Mouse (Mus musculus) cortical plate, adult 2 months (tissue): ENCODE measurements around the gene Slc35a2. TPM values are rescaled to one million over a fixed set of nuclear protein-coding genes. Genes with fewer than 3 reads are reported as not detected.

Experiments used
- H3K27ac ChIP-seq: fragments of 200-500 bp; 2 replicates; pipeline ENCODE4 v1.5.1; 2012; ENCODE audit warnings: low read length, control low read depth, inconsistent platforms; ENCODE audit not compliant: insufficient read depth
- H3K4me1 ChIP-seq: fragments of 200-500 bp; 2 replicates; pipeline ENCODE4 v1.6.1; 2011; ENCODE audit warnings: low read length; ENCODE audit not compliant: control insufficient read depth, insufficient read depth
- H3K4me3 ChIP-seq: fragments of 200-500 bp; 2 replicates; pipeline ENCODE4 v1.5.1; 2011; ENCODE audit warnings: mild to moderate bottlenecking, low read length, control low read depth; ENCODE audit not compliant: insufficient read depth
- CTCF ChIP-seq: fragments of 200-500 bp; IDR thresholded peaks from 2 replicates; pipeline ENCODE4 v1.5.1; 2011; ENCODE audit warnings: mild to moderate bottlenecking, control low read depth, low read length; ENCODE audit not compliant: insufficient read depth; ENCODE audit errors: extremely low read depth
- POLR2A ChIP-seq: fragments of 200-500 bp; IDR thresholded peaks from 2 replicates; pipeline ENCODE4 v1.6.1; 2011; ENCODE audit warnings: mild to moderate bottlenecking, low read length, control low read depth; ENCODE audit not compliant: insufficient read depth; ENCODE audit errors: extremely low read depth
- polyA plus RNA-seq: library from polyadenylated mRNA; depleted of rRNA; stranded (reverse); fragments of >200 nt; gene quantifications from 2 replicates; pipeline ENCODE4 v1.2.3, GENCODE M21; 2012; rRNA removed

The Slc35a2 gene
- 50.2 and 52.7 TPM in 2 replicates for polyA plus RNA-seq

GRCm38 (mm10) chrX:7883841-7884567 is at the start of gene Slc35a2:
Gene Slc35a2 (plus strand): TSS chrX:7884028.
- Histone ChIP-seq H3K4me1 (no peaks in the 10 kb centered on the region), H3K27ac (peak within 1 kb of the TSS; percentile 87), H3K4me3 (peak within 1 kb of the TSS; percentile 90)
- TF ChIP-seq POLR2A, result peak; percentile 47
- TF ChIP-seq CTCF, result no peak

DNA sequence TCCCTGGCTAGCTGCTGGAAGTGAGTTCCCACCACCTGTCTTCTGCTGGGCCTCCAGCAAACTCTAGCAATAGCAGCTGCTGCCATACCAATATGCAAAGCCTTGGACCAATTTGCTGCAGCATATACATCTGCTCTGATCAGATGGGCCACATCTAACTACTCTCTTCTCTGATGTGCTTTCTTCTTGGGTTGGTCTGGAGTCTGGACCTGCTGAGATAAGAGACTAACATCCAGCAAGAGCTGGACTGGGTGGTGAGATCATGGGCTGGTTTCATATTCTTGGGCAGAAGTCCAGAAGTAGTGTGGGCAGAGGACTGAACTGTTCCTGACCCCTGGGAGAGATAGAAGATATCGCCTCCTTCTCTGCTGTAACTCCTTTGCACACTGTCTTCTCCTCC is 46.7 kb upstream of the Slc35a2 start:
- H3K4me3 ChIP-seq, result no peak overlapping the region
- no peak for TF ChIP-seq CTCF
- TF ChIP-seq POLR2A, result no peak
- no peak overlapping the region for H3K27ac ChIP-seq
- no peaks in the 10 kb centered on the region for H3K4me1 ChIP-seq

DNA sequence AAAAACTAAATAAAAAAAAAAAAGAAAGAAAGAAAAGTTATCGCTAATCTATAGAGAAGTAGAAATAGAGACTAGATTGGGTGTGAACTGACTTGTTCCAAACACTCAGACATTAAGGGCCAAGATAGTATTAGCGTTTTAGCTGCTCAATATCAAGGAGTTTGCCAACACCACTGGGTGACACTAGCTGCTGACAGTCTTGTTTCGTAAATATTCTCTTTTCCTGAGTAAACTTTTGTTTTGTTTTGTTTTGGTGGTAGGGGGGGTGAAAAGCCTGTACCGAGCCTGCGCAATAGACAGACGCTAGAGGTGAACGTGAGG is 43.0 kb upstream of the Slc35a2 start:
- Histone ChIP-seq H3K4me3 (no peak overlapping the region; the same call in 1 of the 2 replicates), H3K4me1 (peaks cover 2% of the 10 kb centered on the region; the same call in 1 of the 2 replicates), H3K27ac (no peak overlapping the region)
- no peak for TF ChIP-seq POLR2A
- TF ChIP-seq CTCF, result no peak

DNA sequence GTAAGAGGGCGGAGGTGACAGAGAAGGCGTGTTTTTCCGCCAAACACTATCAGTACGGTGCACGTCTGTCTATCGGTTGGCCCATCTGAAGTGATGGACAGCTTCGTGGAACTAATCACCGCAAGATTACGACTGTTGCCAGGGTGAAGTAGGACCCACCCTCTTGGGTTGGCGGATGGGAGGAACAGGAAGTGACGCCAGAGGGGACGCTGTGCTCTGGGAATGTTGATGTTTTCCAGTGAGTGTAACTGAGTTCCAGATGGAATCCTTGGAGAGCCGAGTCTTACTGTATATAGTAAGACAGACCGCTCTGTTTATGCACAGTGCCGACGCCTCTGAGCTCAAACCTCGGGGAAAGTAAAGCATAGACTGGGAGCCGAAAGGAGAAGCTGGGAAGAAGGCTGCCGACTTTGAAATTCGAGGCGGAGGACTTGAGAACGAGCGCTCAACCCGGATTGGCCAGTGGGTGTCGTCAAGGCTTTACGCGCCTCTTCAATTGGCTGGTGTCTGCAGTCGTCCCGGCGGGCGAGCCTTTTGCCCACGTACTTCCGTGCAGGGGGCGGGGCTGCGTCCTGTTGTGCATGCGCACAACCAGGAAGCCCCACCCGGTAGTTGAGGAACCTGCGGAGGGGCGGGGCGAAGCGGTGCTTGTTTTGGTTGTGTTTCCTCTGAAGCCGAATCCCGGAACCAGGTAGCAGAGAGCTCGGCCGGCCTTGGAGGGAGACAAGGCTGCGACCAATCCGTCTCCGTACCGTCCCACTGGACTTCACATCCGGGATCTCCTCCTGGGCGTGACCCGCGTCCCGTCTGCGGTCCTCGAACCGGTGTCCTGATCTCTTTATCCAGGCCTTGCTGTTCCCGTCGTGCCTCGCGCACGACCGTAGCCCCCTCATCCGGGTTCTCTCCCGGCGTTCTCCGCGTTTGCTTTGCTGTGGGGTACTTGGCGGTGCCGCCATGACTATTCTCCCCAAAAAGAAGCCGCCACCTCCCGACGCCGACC is 42.4 kb upstream of the Slc35a2 start, which contains the start of gene Otud5:
Gene Otud5 (plus strand): TSS at position 202 of the 1,000 bp plus-strand sequence.
- Histone ChIP-seq H3K4me1 (peaks cover 2% of the 10 kb centered on the region; the same call in 1 of the 2 replicates), H3K27ac (peak within 1 kb of the TSS; percentile 86), H3K4me3 (peak within 1 kb of the TSS; percentile 64)
- no peak for TF ChIP-seq CTCF
- TF ChIP-seq POLR2A, result peak; percentile 47; the same call in 1 of the 2 replicates

DNA sequence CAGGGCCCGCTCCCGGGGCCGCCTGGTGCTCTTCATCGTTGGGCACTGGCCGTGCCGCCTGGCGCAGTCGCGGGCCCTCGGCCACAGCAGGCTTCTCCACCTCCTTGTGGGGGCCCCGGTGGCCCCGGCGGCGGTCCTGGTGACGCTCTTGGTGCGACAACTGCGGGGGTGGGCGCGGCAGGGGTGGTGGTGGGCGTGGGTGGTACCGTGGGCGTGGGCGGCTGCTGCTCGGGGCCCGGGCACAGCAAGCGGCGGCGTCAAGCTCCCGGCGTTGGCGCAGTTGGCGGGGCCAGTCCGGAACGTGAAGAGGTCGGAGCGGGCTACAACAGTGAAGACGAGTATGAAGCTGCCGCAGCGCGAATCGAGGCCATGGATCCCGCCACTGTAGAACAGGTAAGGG is 41.5 kb upstream of the Slc35a2 start:
- Histone ChIP-seq H3K4me3 (peak overlapping the region; percentile 64), H3K27ac (peak overlapping the region; percentile 86; the same call in 1 of the 2 replicates), H3K4me1 (peaks cover 2% of the 10 kb centered on the region; the same call in 1 of the 2 replicates)
- TF ChIP-seq CTCF, result no peak
- no peak for TF ChIP-seq POLR2A

DNA sequence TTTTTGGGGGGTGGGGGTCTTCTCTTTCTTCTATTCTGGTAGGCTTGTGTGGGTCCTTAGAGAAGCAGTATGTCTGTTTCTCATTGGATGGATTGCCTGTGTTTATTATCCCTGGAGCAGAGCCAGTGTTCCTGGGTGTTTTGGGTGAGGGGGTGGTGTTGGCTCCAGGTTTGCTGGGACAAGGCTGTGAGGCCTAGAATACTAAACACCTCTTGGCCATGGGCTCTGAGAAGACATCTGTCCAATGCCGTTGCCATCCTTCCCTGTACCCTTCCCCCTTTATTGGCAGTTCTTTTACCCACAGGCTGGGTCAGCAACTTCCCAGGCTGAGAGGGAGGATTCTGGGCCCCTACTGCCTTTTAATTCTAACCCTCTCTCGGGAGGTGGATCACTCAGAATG is 36.0 kb upstream of the Slc35a2 start:
- TF ChIP-seq CTCF (no peak), POLR2A (no peak)

DNA sequence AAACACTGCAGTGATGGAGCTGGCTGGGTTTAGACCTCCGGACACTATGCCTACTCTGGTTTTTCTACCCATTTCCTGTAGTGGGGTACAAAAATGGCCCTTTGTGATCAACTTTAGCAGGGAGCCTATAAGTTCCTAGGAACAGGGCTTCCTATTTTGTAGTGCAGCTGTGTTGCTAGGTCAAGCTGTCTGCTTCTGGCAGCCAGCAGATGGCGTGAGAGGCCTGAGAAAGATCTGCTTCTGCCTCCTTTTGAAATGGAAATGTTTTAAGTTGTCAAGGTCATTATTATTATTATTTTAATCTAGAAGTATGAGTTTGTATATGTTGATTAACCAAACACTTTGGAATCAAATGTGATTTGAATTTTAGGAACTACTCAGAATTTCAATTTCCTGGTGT is 29.2 kb upstream of the Slc35a2 start:
- H3K4me3 ChIP-seq, result no peak overlapping the region
- H3K27ac ChIP-seq, result no peak overlapping the region
- TF ChIP-seq POLR2A (no peak), CTCF (peak; percentile 54)
- H3K4me1 ChIP-seq, result no peaks in the 10 kb centered on the region

More for the DNA sequence above, 36.0 kb upstream of the Slc35a2 start:
- no peak overlapping the region; the same call in 1 of the 2 replicates for H3K27ac ChIP-seq
- peaks cover 2% of the 10 kb centered on the region; the same call in 1 of the 2 replicates for H3K4me1 ChIP-seq
- H3K4me3 ChIP-seq, result no peak overlapping the region

DNA sequence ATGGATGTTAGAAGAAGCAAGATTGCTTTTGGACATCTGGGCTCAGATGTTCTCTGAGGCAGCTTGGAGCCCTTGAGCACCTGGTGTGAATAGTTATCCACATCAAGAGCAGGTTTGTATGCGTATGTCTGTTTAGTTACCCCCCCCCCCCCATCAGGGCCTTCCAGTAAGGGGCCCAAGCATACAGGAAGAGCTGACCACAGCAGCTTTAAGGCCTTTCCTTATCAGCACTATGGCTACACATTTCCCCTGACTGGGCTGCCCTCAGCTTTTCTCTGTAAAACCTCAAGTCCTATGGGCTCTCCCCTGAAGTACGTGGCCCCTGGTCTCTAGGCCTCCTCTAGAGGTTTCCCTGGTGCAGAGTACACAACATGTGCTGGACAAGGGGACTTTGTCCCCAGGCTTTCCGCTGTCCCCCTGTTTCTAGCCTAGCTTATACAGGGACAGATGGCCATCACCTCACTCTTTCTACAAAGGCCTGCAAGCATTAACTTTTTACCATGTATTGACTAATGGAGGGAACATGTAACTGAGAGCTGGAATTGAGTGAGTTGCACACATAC is 24.6 kb upstream of the Slc35a2 start:
- no peak for TF ChIP-seq POLR2A
- TF ChIP-seq CTCF, result no peak
- H3K4me3 ChIP-seq, result no peak overlapping the region
- no peaks in the 10 kb centered on the region for H3K4me1 ChIP-seq
- no peak overlapping the region for H3K27ac ChIP-seq

GRCm38 (mm10) chrX:7863181-7863580 is 20.6 kb upstream of the Slc35a2 start:
- TF ChIP-seq POLR2A (no peak), CTCF (no peak)
- Histone ChIP-seq H3K4me1 (no peaks in the 10 kb centered on the region), H3K27ac (no peak overlapping the region), H3K4me3 (no peak overlapping the region)
